Mouse (Mus musculus): ENCODE results near the gene Atp8b4. TPM values are rescaled to one million over a fixed set of nuclear protein-coding genes. Genes with fewer than 3 reads are reported as not detected.

Gene Atp8b4
- polyA plus RNA-seq, 1 experiment from 2014 or later = 1.7 TPM

GRCm38 (mm10) chr2:126416772-126417171 lies 83.7 kb downstream of the Atp8b4 start:
- no peak for ATAC-seq
- Histone ChIP-seq H3K9ac (replicated peaks; ENCODE audit: low read depth) (no peak overlapping the region), H3K36me3 (ENCODE audit: insufficient read depth, low read length) (no peaks in the 10 kb centered on the region), H3K27ac (ENCODE audit: low read length) (no peak overlapping the region), H3K4me3 (ENCODE audit: low read depth, low read length) (no peak overlapping the region), H3K4me1 (ENCODE audit: insufficient read depth, low read depth, low read length) (no peaks in the 10 kb centered on the region), H3K27me3 (replicated peaks; ENCODE audit: insufficient read depth, low read length) (no peaks in the 10 kb centered on the region), H3K9me3 (ENCODE audit: low read length) (no peaks in the 10 kb centered on the region), H3K4me2 (replicated peaks; ENCODE audit: low read depth, low read length) (no peak overlapping the region)
- DNase-seq (ENCODE audit: low spot score) = no peak
- 56% methylated on average over 2 of the region's 2 CpGs for WGBS
- no peak for TF ChIP-seq CTCF (IDR thresholded peaks at IDR 0.05)

GRCm38 (mm10) chr2:126415981-126416380 lies 84.5 kb downstream of the Atp8b4 start:
- Histone ChIP-seq H3K9me3 (ENCODE audit: low read length) (no peaks in the 10 kb centered on the region), H3K4me2 (replicated peaks; ENCODE audit: low read depth, low read length) (no peak overlapping the region), H3K27me3 (replicated peaks; ENCODE audit: insufficient read depth, low read length) (no peaks in the 10 kb centered on the region), H3K4me1 (ENCODE audit: insufficient read depth, low read depth, low read length) (no peaks in the 10 kb centered on the region), H3K4me3 (ENCODE audit: low read depth, low read length) (no peak overlapping the region), H3K36me3 (ENCODE audit: insufficient read depth, low read length) (no peaks in the 10 kb centered on the region), H3K9ac (replicated peaks; ENCODE audit: low read depth) (no peak overlapping the region), H3K27ac (ENCODE audit: low read length) (no peak overlapping the region)
- DNase-seq (ENCODE audit: low spot score) (no peak), ATAC-seq (no peak)
- 61% methylated on average over 4 of the region's 4 CpGs for WGBS
- TF ChIP-seq CTCF (IDR thresholded peaks at IDR 0.05) (no peak), EP300 (IDR thresholded peaks at IDR 0.05) (no peak)

- TF ChIP-seq CTCF (IDR thresholded peaks at IDR 0.05) = no peak
- TF ChIP-seq EP300 (IDR thresholded peaks at IDR 0.05) = no peak
- H3K9ac ChIP-seq (replicated peaks; ENCODE audit: low read depth) = no peak overlapping the region
- H3K27ac ChIP-seq (ENCODE audit: low read length) = no peak overlapping the region
- no peaks in the 10 kb centered on the region for H3K4me1 ChIP-seq (ENCODE audit: insufficient read depth, low read depth, low read length)
- H3K9me3 ChIP-seq (ENCODE audit: low read length) = no peaks in the 10 kb centered on the region
- ATAC-seq (no peak), DNase-seq (ENCODE audit: low spot score) (no peak)
- no peak overlapping the region for H3K4me2 ChIP-seq (replicated peaks; ENCODE audit: low read depth, low read length)
- no peak overlapping the region for H3K4me3 ChIP-seq (ENCODE audit: low read depth, low read length)
- no peaks in the 10 kb centered on the region for H3K36me3 ChIP-seq (ENCODE audit: insufficient read depth, low read length)
- no peaks in the 10 kb centered on the region for H3K27me3 ChIP-seq (replicated peaks; ENCODE audit: insufficient read depth, low read length)
Observed at GRCm38 (mm10) chr2:126412759-126413158, 87.7 kb downstream of the Atp8b4 start.

GRCm38 (mm10) chr2:126399454-126399853 lies 101.0 kb downstream of the Atp8b4 start:
- no peak for TF ChIP-seq EP300 (IDR thresholded peaks at IDR 0.05)
- no peak for TF ChIP-seq CTCF (IDR thresholded peaks at IDR 0.05)
- Histone ChIP-seq H3K9ac (replicated peaks; ENCODE audit: low read depth) (no peak overlapping the region), H3K27ac (ENCODE audit: low read length) (no peak overlapping the region), H3K36me3 (ENCODE audit: insufficient read depth, low read length) (no peaks in the 10 kb centered on the region), H3K4me2 (replicated peaks; ENCODE audit: low read depth, low read length) (no peak overlapping the region), H3K27me3 (replicated peaks; ENCODE audit: insufficient read depth, low read length) (no peaks in the 10 kb centered on the region), H3K4me1 (ENCODE audit: insufficient read depth, low read depth, low read length) (no peaks in the 10 kb centered on the region), H3K4me3 (ENCODE audit: low read depth, low read length) (no peak overlapping the region), H3K9me3 (ENCODE audit: low read length) (no peaks in the 10 kb centered on the region)
- 94% methylated on average over 2 of the region's 2 CpGs for WGBS
- no peak for DNase-seq (ENCODE audit: low spot score)
- ATAC-seq = no peak

GRCm38 (mm10) chr2:126399017-126399416 lies 101.5 kb downstream of the Atp8b4 start:
- H3K27me3 ChIP-seq (replicated peaks; ENCODE audit: insufficient read depth, low read length) = no peaks in the 10 kb centered on the region
- DNase-seq (ENCODE audit: low spot score) = no peak
- TF ChIP-seq EP300 (IDR thresholded peaks at IDR 0.05) = no peak
- no peak for TF ChIP-seq CTCF (IDR thresholded peaks at IDR 0.05)
- H3K4me2 ChIP-seq (replicated peaks; ENCODE audit: low read depth, low read length) = no peak overlapping the region
- no peaks in the 10 kb centered on the region for H3K9me3 ChIP-seq (ENCODE audit: low read length)
- no peaks in the 10 kb centered on the region for H3K4me1 ChIP-seq (ENCODE audit: insufficient read depth, low read depth, low read length)
- no peak overlapping the region for H3K27ac ChIP-seq (ENCODE audit: low read length)
- no peak overlapping the region for H3K4me3 ChIP-seq (ENCODE audit: low read depth, low read length)
- no peak for ATAC-seq
- WGBS = 59% methylated on average over 2 of the region's 2 CpGs
- no peaks in the 10 kb centered on the region for H3K36me3 ChIP-seq (ENCODE audit: insufficient read depth, low read length)
- no peak overlapping the region for H3K9ac ChIP-seq (replicated peaks; ENCODE audit: low read depth)

GRCm38 (mm10) chr2:126398216-126398615 lies 102.3 kb downstream of the Atp8b4 start:
- H3K4me1 ChIP-seq (ENCODE audit: insufficient read depth, low read depth, low read length) = no peaks in the 10 kb centered on the region
- H3K36me3 ChIP-seq (ENCODE audit: insufficient read depth, low read length) = no peaks in the 10 kb centered on the region
- H3K4me2 ChIP-seq (replicated peaks; ENCODE audit: low read depth, low read length) = no peak overlapping the region
- ATAC-seq (no peak), DNase-seq (ENCODE audit: low spot score) (no peak)
- TF ChIP-seq CTCF (IDR thresholded peaks at IDR 0.05) = no peak
- TF ChIP-seq EP300 (IDR thresholded peaks at IDR 0.05) = no peak
- H3K27ac ChIP-seq (ENCODE audit: low read length) = no peak overlapping the region
- 67% methylated on average over 2 of the region's 2 CpGs for WGBS
- no peak overlapping the region for H3K9ac ChIP-seq (replicated peaks; ENCODE audit: low read depth)
- no peaks in the 10 kb centered on the region for H3K9me3 ChIP-seq (ENCODE audit: low read length)
- H3K4me3 ChIP-seq (ENCODE audit: low read depth, low read length) = no peak overlapping the region
- H3K27me3 ChIP-seq (replicated peaks; ENCODE audit: insufficient read depth, low read length) = no peaks in the 10 kb centered on the region

GRCm38 (mm10) chr2:126397513-126397912 lies 103.0 kb downstream of the Atp8b4 start:
- ATAC-seq (no peak), DNase-seq (ENCODE audit: low spot score) (no peak)
- Histone ChIP-seq H3K9ac (replicated peaks; ENCODE audit: low read depth) (no peak overlapping the region), H3K27ac (ENCODE audit: low read length) (no peak overlapping the region), H3K9me3 (ENCODE audit: low read length) (no peaks in the 10 kb centered on the region), H3K36me3 (ENCODE audit: insufficient read depth, low read length) (no peaks in the 10 kb centered on the region), H3K4me3 (ENCODE audit: low read depth, low read length) (no peak overlapping the region), H3K27me3 (replicated peaks; ENCODE audit: insufficient read depth, low read length) (no peaks in the 10 kb centered on the region), H3K4me2 (replicated peaks; ENCODE audit: low read depth, low read length) (no peak overlapping the region), H3K4me1 (ENCODE audit: insufficient read depth, low read depth, low read length) (no peaks in the 10 kb centered on the region)
- WGBS = 53% methylated on average over 8 of the region's 8 CpGs
- TF ChIP-seq EP300 (IDR thresholded peaks at IDR 0.05) (no peak), CTCF (IDR thresholded peaks at IDR 0.05) (no peak)
